Mouse (Mus musculus) heart, embryonic 16.5 days (tissue): ENCODE results near the gene Dgkz. TPM values are rescaled to one million over a fixed set of nuclear protein-coding genes. Genes with fewer than 3 reads are reported as not detected.

Experiments
- ATAC-seq: fragments of 200-750 bp; cut with Nextera tagmentation; replicated peaks from 2 replicates; pipeline ENCODE4 v1.8.0; 2017; ENCODE audit warnings: moderate number of reproducible peaks; ENCODE audit not compliant: insufficient read depth, low FRiP score; ENCODE audit errors: extremely low read depth
- H3K27ac ChIP-seq: fragments of 300-500 bp; sonication (generic); 2 replicates; pipeline ENCODE4 v1.5.1; 2014; ENCODE audit warnings: mild to moderate bottlenecking, low read length, control low read depth, moderate library complexity
- H3K27me3 ChIP-seq: fragments of 300-500 bp; sonication (generic); 2 replicates; pipeline ENCODE4 v1.6.1; 2014; ENCODE audit warnings: low read length, mixed read lengths; ENCODE audit not compliant: control insufficient read depth, insufficient read depth
- H3K36me3 ChIP-seq: fragments of 300-500 bp; sonication (generic); 2 replicates; pipeline ENCODE4 v1.6.1; 2014; ENCODE audit not compliant: control insufficient read depth, insufficient read depth
- H3K4me1 ChIP-seq: fragments of 300-500 bp; sonication (generic); 2 replicates; pipeline ENCODE4 v1.6.1; 2014; ENCODE audit warnings: low read length, mixed read lengths; ENCODE audit not compliant: control insufficient read depth, insufficient read depth
- H3K4me2 ChIP-seq: fragments of 300-500 bp; sonication (generic); 2 replicates; pipeline ENCODE4 v1.6.1; 2014; ENCODE audit warnings: low read depth, mild to moderate bottlenecking, control low read depth, low read length
- H3K4me3 ChIP-seq: fragments of 300-500 bp; sonication (generic); 2 replicates; pipeline ENCODE4 v1.5.1; 2014; ENCODE audit warnings: mild to moderate bottlenecking, control low read depth, low read length
- H3K9ac ChIP-seq: fragments of 300-500 bp; sonication (generic); 2 replicates; pipeline ENCODE4 v1.6.1; 2014; ENCODE audit warnings: low read length, control low read depth
- H3K9me3 ChIP-seq: fragments of 300-500 bp; sonication (generic); replicated peaks from 2 replicates; pipeline ENCODE4 v1.6.1; 2016; ENCODE audit warnings: low read length; ENCODE audit not compliant: control insufficient read depth
- WGBS: fragments of 180-500 bp; shearing (Covaris S2); extraction: QIAGEN DNeasy Blood & Tissue Kit; methylation state at CpG from one replicate; pipeline ENCODE4 v1.1.7; 2014; 5-methylcytosine and 5-hydroxymethylcytosine counted together
- polyA plus RNA-seq: library from polyadenylated mRNA; unstranded; fragments of >200 nt; fragmentation: Nextera tagmentation; extraction: Ambion mirVana; gene quantifications from 2 replicates; pipeline ENCODE4 v1.2.1, GENCODE M21; 2015

The Dgkz gene
- polyA plus RNA-seq, 1 experiment from 2014 or later, result 43.1 TPM

DNA sequence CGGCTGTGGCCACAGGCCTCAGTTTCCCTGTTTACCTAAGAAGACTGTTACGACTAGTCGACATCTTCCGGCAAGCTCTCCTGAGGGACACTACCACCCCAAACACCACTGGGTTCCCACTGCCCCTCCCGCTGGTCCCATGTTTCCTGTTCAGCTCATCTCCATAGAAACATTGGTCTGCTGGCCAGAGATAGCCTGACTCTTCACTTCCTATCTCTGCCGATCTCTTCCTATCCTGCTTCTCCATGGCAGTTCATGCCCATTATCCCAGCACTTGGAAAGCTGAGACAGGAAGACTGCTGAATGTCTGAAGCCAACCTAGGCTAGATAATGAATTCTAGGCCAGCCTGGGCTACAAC is 27.5 kb downstream of the Dgkz start:
- Histone ChIP-seq H3K9me3 (no peaks in the 10 kb centered on the region), H3K27me3 (no peaks in the 10 kb centered on the region), H3K4me2 (peak overlapping the region; percentile 81), H3K9ac (peak overlapping the region; percentile 61), H3K36me3 (peaks cover 4% of the 10 kb centered on the region), H3K4me3 (peak overlapping the region; percentile 8), H3K4me1 (peaks cover 61% of the 10 kb centered on the region), H3K27ac (peak overlapping the region; percentile 37)
- 64% methylated on average over 6 of the region's 6 CpGs for WGBS
- ATAC-seq, result no peak

DNA sequence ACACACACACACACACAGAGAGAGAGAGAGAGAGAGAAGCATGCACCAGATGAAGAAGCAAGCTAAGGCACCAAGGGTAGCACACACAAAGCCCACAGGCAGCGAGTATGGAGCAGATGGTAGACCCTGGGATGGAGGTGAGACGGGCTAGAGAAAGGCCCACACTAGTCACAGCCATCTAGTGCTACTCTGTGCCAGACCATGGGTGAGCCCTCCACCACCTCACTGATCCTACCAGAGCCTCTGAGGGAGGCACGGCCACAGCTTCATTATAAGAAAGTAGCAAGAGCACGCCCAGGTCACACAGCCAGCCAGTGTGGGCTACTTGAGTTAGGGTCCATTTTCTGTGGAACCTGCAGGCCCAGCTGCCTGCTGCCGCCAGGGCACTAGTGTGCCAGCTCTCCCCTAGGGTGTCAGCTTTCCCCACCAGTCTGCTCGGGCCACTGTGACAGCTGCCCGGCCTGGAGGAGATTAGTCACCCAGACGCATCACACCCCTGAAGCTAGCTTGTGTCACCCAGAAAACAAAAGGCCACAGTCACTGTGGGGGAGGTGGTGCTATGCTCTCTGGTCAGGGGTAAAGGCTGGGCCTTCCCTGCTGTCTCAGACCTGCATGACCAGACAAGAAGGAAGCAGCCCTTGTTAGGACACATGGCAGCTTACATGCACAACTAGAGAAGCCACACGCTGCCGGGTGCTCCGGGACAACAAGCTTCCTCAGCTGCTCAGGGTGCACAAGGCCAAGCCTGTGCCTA is 28.1 kb downstream of the Dgkz start:
- H3K9ac ChIP-seq, result peak overlapping the region; percentile 61
- H3K27me3 ChIP-seq, result no peaks in the 10 kb centered on the region
- no peak for ATAC-seq
- peak overlapping the region; percentile 8 for H3K4me3 ChIP-seq
- peaks cover 4% of the 10 kb centered on the region for H3K36me3 ChIP-seq
- H3K27ac ChIP-seq, result peak overlapping the region; percentile 37
- peak overlapping the region; percentile 81 for H3K4me2 ChIP-seq
- H3K4me1 ChIP-seq, result peaks cover 60% of the 10 kb centered on the region
- WGBS, result 38% methylated on average over 11 of the region's 11 CpGs
- no peaks in the 10 kb centered on the region for H3K9me3 ChIP-seq

DNA sequence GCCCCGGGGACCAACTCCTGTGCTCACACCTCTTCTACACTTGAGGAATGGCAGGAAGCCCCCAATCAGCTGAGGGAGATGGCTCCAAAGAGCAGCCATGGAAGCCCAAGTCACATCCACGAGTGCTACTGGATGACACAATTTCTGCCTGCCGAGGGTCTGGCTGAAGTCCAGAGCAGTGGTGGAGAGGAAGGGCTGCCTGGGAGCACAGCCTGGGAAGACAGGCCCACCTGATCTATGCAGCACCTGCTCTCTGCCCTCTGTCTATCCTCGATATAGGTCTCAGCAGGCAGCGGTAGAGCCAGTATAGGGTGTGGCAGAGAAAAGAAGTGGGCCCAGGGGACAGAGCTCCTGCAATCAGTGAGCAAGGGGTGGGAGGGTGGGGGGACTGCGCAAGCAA is 28.8 kb downstream of the Dgkz start:
- WGBS, result 34% methylated on average over 6 of the region's 6 CpGs
- Histone ChIP-seq H3K9ac (peak overlapping the region; percentile 52), H3K9me3 (no peaks in the 10 kb centered on the region), H3K4me2 (peak overlapping the region; percentile 81; the same call in 1 of the 2 replicates), H3K36me3 (peaks cover 8% of the 10 kb centered on the region), H3K27me3 (no peaks in the 10 kb centered on the region), H3K4me3 (no peak overlapping the region), H3K4me1 (peaks cover 60% of the 10 kb centered on the region), H3K27ac (peak overlapping the region; percentile 37)
- no peak for ATAC-seq

DNA sequence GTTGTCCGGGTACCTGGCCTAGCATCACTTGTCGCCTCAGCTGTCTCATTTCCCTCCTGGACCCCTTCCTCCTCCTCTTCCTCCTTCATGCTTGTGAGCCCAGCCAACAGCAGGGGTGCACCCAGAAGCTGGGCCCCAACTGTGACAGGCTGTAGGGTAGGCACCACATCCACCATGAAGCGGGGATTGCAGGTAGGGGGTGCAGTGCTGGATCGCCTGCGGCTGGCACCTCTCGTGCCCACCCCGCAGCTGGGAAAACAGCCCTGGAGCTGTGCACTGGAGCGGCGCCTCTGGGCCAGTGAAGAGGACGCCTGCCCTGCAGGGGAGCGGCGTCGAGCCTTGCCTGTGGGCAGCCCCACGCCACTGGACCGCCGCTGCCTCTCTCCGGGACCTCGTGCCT is 30.2 kb downstream of the Dgkz start, which contains the start of gene Gm9821:
Gene Gm9821 (plus strand): TSS at position 221 of the 400 bp plus-strand sequence.
- 94% methylated on average over 18 of the region's 18 CpGs for WGBS
- no peaks in the 10 kb centered on the region for H3K27me3 ChIP-seq
- ATAC-seq, result no peak
- H3K9ac ChIP-seq, result peak within 1 kb of the TSS; percentile 47; the same call in 1 of the 2 replicates
- peaks cover 56% of the 10 kb centered on the region for H3K4me1 ChIP-seq
- no peaks in the 10 kb centered on the region for H3K9me3 ChIP-seq
- H3K36me3 ChIP-seq, result peaks cover 11% of the 10 kb centered on the region
- H3K27ac ChIP-seq, result peak within 1 kb of the TSS; percentile 37; the same call in 1 of the 2 replicates
- H3K4me2 ChIP-seq, result peak within 1 kb of the TSS; percentile 81; the same call in 1 of the 2 replicates
- H3K4me3 ChIP-seq, result no peak within 1 kb of the TSS

DNA sequence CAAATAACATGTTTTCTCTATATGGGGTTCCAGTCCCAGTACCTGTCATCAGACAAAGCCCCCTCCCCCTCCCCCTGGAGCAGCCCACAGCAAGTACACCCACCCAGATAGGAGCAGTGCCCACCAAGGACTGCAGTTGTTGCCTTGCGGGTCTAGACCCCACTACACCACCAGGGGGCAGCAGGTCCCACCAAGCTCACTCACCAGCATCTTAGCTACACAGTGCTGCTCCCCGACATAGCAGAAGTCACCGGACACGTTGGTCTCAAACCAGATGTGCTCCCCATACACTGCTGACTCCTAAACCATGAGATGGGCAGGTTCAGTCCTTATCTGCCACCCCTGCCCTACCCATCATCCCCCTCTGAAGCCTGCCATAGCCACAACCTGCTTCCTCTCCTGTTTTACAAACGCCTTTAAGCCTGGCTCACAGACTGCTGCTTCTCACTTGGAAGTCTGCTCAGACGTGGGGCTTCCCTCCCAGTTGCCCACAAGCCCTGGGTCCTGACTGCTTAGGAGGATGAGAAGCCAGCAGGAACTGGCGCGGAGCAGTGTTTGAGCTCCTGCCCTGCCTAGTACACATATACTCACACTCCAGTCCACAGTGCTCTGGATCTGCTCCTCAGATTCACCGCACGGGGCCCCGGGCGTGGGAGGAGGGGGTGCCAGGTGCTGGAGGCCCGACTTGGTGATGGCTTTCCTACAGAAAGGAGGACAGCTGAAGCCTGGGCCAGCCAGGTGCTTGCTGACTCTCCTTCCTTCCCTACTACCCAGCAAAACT is 31.3 kb downstream of the Dgkz start:
- peak overlapping the region; percentile 47; the same call in 1 of the 2 replicates for H3K9ac ChIP-seq

DNA sequence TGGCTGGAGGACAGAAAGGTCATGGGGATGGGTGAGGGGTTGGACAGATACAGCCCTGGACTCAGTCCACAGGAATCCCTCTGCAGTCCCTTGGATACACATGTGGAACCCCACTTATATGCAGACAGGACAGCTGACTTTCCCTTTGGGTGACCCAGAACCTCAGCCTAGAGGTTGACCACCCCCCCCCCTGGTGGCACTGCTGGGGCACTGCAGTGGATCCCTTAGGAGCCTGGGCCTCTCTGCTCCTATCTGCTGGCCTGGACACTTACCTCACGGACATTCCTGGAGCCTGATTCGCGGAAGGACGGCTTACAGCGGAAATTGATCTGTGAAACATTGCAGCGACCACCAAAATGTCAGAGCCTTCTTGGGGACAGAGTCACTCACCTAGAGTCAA is 33.3 kb downstream of the Dgkz start:
- Histone ChIP-seq H3K4me1 (peaks cover 25% of the 10 kb centered on the region), H3K36me3 (peaks cover 42% of the 10 kb centered on the region), H3K27ac (no peak overlapping the region), H3K9me3 (no peaks in the 10 kb centered on the region), H3K4me3 (no peak overlapping the region), H3K9ac (no peak overlapping the region), H3K27me3 (no peaks in the 10 kb centered on the region), H3K4me2 (no peak overlapping the region)
- no peak for ATAC-seq
- 59% methylated on average over 6 of the region's 6 CpGs for WGBS

More for the DNA sequence above, 31.3 kb downstream of the Dgkz start:
- Histone ChIP-seq H3K27me3 (no peaks in the 10 kb centered on the region), H3K4me3 (no peak overlapping the region), H3K27ac (peak overlapping the region; percentile 21; the same call in 1 of the 2 replicates), H3K4me2 (no peak overlapping the region), H3K9me3 (no peaks in the 10 kb centered on the region), H3K36me3 (peaks cover 22% of the 10 kb centered on the region), H3K4me1 (peaks cover 45% of the 10 kb centered on the region)
- 38% methylated on average over 13 of the region's 13 CpGs for WGBS
- ATAC-seq, result peak; percentile 53

DNA sequence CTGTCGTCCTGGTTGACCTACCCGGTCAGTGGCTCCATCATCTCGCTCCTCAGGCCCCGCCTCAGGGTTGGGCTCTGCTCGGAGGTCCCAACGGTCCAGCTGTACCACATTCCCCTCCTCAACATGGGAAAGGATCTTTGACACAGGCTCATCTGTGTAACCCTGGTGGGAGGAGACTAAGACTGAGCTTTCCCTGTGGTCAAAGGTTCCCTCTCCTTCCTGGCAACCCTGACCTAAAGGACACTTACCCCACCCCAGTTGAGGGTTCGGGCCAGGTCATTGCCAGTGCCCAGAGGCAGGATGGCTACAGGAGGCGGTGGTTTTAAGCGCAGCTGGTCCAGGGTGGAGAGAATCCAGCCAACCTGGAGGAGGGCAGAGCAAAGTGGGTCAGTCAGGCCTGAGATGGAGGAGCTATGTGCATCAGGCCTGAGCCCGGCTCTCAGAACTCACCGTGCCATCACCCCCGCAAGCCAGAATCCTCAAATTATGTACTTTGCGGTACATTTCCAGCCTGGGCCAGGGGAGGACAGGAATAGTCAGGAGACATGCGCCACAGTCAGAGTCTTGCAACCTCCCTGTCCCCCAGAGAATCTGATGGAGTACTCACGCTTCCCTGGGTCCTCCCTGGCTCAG is 36.2 kb downstream of the Dgkz start:
- H3K9ac ChIP-seq, result no peak overlapping the region
- no peak overlapping the region for H3K27ac ChIP-seq
- peaks cover 2% of the 10 kb centered on the region for H3K4me1 ChIP-seq
- ATAC-seq, result no peak
- WGBS, result 83% methylated on average over 15 of the region's 15 CpGs
- no peak overlapping the region for H3K4me3 ChIP-seq
- H3K9me3 ChIP-seq, result no peaks in the 10 kb centered on the region
- peaks cover 62% of the 10 kb centered on the region for H3K36me3 ChIP-seq
- no peak overlapping the region for H3K4me2 ChIP-seq
- H3K27me3 ChIP-seq, result no peaks in the 10 kb centered on the region

DNA sequence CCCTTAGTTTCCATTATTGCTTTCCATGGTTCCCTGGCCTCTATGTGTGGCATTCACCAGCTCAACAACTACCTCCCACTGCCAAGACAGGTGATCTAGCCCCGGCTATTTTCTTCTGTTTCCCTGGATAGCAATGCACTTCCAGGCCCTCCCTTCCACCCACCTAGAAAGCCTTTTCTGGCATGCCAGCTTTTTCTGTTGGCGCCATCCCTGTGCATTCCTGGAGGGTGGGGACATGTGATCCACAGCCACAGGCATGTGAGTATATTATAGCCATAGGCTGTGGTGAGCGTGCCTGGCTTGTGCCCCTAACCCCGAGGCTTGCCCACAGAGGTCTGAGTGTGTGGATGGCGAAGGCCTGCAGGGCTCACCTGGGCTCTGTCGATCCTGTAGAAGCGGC is 39.5 kb downstream of the Dgkz start:
- Histone ChIP-seq H3K4me2 (no peak overlapping the region), H3K27ac (no peak overlapping the region), H3K27me3 (no peaks in the 10 kb centered on the region), H3K36me3 (peaks cover 63% of the 10 kb centered on the region), H3K9ac (no peak overlapping the region), H3K4me1 (peaks cover 14% of the 10 kb centered on the region), H3K9me3 (no peaks in the 10 kb centered on the region), H3K4me3 (no peak overlapping the region)
- WGBS, result 90% methylated on average over 7 of the region's 7 CpGs
- ATAC-seq, result no peak
